Mouse (Mus musculus) mouse trophoblast stem cell (cell line): ENCODE data around the gene Cenpv.
"Not testable (repeated sequence)": the region's sequence is repeated elsewhere in the genome, so short reads cannot be mapped to it uniquely, and the experiment has no call there.

Experiments
- in situ Hi-C, 2 experiments: fragments of 300-500 bp; cut with MseI, MboI; formaldehyde crosslinking; loops; 2 replicates in 1 of 2; 3 replicates in 1 of 2; pipeline ENCODE4 v1.15.1; 2025

The Cenpv gene

DNA sequence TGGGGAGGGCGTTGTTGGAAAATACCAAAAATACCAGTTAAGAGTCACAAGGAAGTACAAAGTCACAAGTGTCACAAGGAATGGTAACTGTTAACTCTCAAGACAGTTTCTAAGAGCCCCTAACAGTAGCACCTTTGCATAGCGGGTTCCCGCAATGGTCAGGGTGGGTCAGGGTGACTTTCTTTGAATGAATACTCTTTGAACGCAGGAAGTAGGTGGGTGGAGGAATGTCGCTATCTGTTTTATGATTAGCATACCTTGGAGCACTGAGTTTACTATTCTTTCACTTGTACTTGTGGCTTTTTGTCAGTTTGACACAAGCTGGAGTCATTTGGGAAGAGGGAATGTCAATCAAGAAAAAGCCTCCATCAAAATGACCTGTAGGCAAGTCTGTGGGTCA lies 30.2 kb downstream of the Cenpv start:
- in situ Hi-C loops = not testable (repeated sequence)

DNA sequence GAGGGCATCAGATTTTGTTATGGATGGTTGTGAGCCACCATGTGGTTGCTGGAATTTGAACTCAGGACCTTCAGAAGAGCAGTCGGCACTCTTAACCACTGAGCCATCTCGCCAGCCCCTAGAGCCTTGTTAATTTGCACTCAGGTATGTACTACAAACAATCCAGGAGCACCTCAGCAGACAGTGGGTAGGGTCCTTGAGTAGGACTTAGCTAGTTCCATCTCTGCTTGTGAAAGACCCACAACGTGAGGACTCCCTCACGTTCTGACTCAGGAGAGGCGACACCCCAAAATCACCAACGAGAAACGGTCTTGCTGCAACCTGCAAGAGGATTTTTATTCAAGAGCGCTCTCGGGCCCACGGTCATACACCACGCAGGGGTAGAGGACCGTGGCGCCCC lies 30.7 kb downstream of the Cenpv start:
- in situ Hi-C loops = not testable (repeated sequence)

DNA sequence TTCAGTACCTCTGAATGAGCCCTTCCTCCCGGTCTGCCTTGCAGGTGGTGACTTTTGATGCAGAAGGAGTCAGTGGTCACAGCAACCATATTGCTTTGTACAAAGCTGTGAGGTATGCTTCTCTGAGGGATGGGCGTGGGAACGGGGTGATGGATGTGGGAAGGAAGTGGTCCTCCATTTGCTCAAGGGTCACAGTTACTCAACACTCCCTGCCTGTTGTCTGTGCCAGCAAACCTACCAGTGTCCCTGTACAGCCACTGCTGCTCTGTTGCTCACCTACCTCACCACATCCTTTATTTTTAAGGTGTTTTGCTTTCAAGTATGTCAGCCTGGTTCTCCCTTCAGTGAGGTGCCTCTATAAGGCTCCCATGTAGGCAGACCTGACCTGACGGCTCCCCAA lies 31.4 kb downstream of the Cenpv start:
- in situ Hi-C loops = no loop called here

DNA sequence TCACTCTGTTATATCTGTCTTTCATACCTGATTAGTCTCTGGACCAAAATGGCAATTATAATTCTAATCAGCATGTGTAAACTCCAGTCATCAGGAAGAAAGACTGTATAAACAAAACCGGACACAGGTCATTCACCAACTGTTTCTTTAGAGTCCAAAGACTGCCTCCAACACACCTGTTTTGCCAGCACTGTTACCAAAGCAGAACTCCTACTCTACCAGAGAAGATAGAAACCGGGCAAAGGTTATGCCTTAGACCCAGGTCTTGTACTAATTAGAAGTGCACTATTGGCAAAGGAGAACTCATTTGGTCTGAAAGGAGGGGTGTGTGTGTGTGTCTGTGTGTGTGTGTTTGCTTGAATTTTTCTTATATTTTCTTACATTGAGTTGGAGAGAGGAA lies 38.5 kb downstream of the Cenpv start:
- in situ Hi-C loops = no loop called here

DNA sequence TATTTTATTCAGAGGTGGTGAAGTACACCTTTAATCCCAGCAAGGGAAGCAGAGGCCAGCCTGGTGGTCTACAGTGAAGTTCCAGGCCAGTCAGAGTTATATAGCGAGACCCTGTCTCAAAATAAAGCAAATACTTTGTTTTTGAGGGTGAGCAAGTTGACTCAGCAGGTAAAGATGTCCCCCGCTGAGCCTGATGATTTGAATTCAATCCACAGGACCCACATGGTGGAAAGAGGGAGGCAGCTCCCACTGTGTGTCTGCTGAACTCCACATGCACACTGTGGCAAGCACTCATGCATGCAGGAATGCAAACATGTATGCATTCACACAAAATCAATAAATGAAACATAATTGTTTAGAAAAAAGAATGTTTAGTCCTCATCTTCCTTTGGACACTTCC lies 40.3 kb downstream of the Cenpv start:
- in situ Hi-C loops = no loop called here

GRCm38 (mm10) chr11:62497181-62497580 lies 41.9 kb downstream of the Cenpv start:
- in situ Hi-C loops = no loop called here

DNA sequence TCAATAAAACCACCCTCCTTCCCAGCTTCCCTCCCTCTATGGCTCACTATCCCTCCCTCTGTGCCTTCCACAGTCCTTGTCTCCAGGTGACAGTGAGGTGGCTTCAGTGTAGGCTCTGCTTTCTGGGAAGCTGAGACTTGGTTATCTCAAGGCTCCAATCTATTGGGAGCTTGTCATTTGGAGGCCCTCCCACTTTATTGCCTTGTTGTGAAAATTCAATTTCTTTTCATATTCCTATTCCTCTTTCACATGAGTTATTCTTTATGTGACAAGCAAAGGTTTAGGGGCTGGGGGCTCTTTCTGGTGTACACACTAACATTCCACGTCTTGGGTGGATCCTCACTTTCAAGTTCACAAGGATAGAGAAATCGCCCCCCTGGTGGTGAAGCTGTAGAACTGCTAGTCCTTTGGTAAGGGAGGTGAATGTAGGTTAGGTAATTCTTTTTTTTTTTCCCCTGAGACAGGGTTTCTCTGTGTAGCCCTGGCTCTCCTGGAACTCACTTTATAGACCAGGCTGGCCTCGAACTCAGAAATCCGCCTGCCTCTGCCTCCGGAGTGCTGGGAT lies 42.8 kb downstream of the Cenpv start:
- in situ Hi-C loops = no loop called here

DNA sequence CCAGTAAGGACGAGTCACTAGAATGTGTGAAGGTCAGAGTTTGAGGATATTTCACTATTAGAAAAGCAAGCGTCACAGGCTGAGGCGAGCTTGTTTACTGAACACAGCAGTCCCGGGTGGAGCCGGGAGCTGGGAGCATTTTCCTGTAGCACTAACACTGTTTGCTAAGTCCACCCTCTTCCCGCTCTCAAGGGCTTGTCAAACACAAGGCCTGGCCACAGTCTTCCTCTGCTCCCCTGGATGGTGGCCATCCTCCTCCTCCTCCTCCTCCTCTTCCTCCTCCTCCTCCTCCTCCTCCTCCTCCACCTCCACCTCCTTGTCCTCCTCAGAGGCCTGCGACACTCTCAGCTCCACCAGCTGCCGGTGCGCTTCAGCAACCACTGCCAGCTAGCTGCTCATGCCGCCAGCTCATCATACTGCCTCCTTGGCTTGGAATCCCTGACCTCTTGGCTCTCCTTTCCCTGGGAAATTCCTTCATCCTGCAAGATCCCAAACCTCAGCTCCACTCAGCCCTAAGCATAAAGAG lies 43.7 kb downstream of the Cenpv start:
- in situ Hi-C loops = no loop called here

DNA sequence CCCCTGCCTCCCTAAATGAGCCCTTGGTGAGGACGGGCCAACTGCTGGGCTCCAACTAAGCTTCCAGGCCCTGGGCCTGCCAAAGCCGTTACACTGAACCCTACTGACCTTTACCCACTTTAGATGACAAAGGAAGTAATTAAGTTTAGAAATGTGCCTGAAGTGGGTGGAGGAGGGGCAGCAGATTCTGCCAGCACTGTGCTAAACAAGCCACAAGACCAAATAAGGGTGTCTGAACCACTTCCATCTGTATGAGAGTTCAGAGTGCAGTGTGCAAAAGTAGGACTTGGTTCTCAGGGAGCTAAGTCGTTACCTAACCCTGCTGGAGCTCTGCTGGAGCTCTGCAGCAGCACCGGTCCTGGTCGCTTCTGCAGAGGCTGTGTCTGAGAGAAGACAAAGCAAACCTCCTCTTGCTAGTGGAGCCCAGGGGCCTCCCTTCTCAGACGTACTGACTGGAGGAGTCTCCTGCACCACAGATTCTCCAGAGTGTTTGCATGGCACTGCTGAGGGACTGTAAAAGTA lies 44.2 kb downstream of the Cenpv start:
- in situ Hi-C loops = no loop called here

- in situ Hi-C loops = no loop called here
Measured at GRCm38 (mm10) chr11:62493701-62494100, 45.4 kb downstream of the Cenpv start.

DNA sequence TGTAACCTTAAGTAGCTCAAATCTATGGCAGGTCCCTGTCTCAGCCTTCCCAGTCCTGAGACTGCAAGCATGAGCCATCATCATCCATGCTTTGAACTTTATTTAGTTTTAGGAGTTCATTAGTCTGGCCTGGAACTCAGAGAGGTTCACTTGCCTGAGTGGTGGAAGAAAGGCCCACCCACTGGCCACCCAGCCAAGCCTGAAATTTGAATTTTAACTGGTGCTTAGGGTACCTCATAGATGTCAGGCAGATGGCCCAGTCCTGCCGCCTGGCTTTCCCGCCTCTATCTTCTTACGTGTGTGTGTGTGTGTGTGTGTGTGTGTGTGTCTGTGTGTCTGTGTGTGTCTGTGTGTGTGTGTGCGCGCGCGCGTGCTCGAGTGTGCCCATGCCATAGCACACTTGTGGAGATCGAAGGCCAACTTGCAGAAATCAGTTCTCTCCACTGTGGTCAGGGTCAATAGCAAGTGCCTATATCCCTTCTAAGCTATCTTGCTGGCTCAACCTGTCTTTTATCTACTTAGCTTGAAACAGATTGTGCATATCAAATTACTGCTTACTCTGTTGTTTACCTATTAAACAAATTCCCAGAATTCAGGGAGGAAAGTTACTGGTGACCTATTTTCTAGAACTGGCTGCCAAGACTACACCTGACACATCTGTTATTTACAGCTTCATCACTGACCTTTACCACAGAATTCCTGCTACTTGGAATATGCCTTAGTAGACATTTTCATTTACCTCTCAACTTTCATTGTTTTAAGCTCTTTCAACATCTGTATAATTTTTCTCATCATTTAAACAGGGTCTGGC lies 51.3 kb downstream of the Cenpv start:
- in situ Hi-C loops = no loop called here

- in situ Hi-C loops = no loop called here
Measured at GRCm38 (mm10) chr11:62486949-62487348, 52.1 kb downstream of the Cenpv start.

GRCm38 (mm10) chr11:62479581-62479980 lies 59.5 kb downstream of the Cenpv start:
- in situ Hi-C loops = no loop called here

- in situ Hi-C loops = no loop called here
Measured at GRCm38 (mm10) chr11:62478931-62479330, 60.1 kb downstream of the Cenpv start.

- in situ Hi-C loops = no loop called here
Measured at GRCm38 (mm10) chr11:62476156-62476555, 62.9 kb downstream of the Cenpv start.
